Mouse (Mus musculus) kidney, postnatal 0 days (tissue): ENCODE results near the gene Gna14. TPM values are rescaled to one million over a fixed set of nuclear protein-coding genes. Genes with fewer than 3 reads are reported as not detected.

Source experiments
- ATAC-seq: fragments of 200-750 bp; cut with Nextera tagmentation; replicated peaks from 2 replicates; pipeline ENCODE4 v1.8.0; 2017; ENCODE audit warnings: low read depth, moderate number of reproducible peaks, moderate TSS enrichment, moderate library complexity; ENCODE audit not compliant: low FRiP score
- DNase-seq: peaks from one replicate; pipeline ENCODE4 v3.0.0-alpha.2; 2016; ENCODE audit warnings: low spot score
- H3K27ac ChIP-seq: fragments of 300-500 bp; sonication (generic); 2 replicates; pipeline ENCODE4 v1.5.1; 2014; ENCODE audit warnings: mild to moderate bottlenecking
- H3K27me3 ChIP-seq: fragments of 300-500 bp; sonication (generic); 2 replicates; pipeline ENCODE4 v1.6.1; 2014; ENCODE audit warnings: low read length, mixed read lengths; ENCODE audit not compliant: insufficient read depth
- H3K36me3 ChIP-seq: fragments of 300-500 bp; sonication (generic); 2 replicates; pipeline ENCODE4 v1.6.1; 2014; ENCODE audit warnings: low read length, mixed read lengths; ENCODE audit not compliant: insufficient read depth
- H3K4me1 ChIP-seq: fragments of 300-500 bp; sonication (generic); replicated peaks from 2 replicates; pipeline ENCODE4 v1.6.1; 2014; ENCODE audit warnings: antibody characterized with exemption, low read length, mixed read lengths; ENCODE audit not compliant: insufficient read depth
- H3K4me2 ChIP-seq: fragments of 300-500 bp; sonication (generic); 2 replicates; pipeline ENCODE4 v1.6.1; 2014; ENCODE audit warnings: mild to moderate bottlenecking, low read length, moderate library complexity, mixed read lengths
- H3K4me3 ChIP-seq: fragments of 300-500 bp; sonication (generic); replicated peaks from 2 replicates; pipeline ENCODE4 v1.5.1; 2014; ENCODE audit warnings: low read depth, low read length
- H3K9ac ChIP-seq: fragments of 300-500 bp; sonication (generic); 2 replicates; pipeline ENCODE4 v1.6.1; 2014; ENCODE audit warnings: low read depth, low read length
- H3K9me3 ChIP-seq: fragments of 300-500 bp; sonication (generic); replicated peaks from 2 replicates; pipeline ENCODE4 v1.6.1; 2016; ENCODE audit warnings: low read length, inconsistent platforms, mixed read lengths
- CTCF ChIP-seq: IDR thresholded peaks from 2 replicates; pipeline ENCODE4 v1.5.1; 2016; ENCODE audit warnings: antibody characterized with exemption, low read depth, mild to moderate bottlenecking, moderate library complexity
- WGBS: fragments of 180-500 bp; shearing (Covaris S2); extraction: QIAGEN DNeasy Blood & Tissue Kit; methylation state at CpG from one replicate; pipeline ENCODE4 v1.1.7; 2014; 5-methylcytosine and 5-hydroxymethylcytosine counted together
- polyA plus RNA-seq: library from polyadenylated mRNA; unstranded; fragments of >200 nt; fragmentation: Nextera tagmentation; extraction: Ambion mirVana; gene quantifications from 2 replicates; pipeline ENCODE4 v1.2.1, GENCODE M21; 2015

The Gna14 gene
- polyA plus RNA-seq, 1 experiment from 2014 or later, result 9.8 TPM

DNA sequence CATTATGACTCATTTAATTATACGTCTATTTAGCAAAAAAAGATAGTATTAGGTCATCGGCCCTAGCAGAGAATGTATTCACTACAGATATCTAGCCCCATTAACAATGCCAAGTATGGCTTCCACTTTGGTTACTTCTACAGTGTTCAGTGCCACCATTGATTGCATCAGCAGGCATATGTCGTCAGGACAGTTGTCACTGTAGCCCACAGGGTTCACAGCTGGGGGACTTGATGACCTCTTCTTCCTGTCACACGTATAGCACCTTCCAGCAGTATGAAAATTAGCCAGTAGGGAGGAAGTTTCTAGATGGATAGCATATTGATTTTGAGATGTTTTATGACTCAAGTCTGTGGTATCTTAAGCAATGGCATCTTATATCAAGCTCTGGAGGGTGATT lies 78.6 kb downstream of the Gna14 start:
- no peak for TF ChIP-seq CTCF
- no peaks in the 10 kb centered on the region for H3K4me1 ChIP-seq
- no peak overlapping the region for H3K9ac ChIP-seq
- no peak overlapping the region for H3K4me2 ChIP-seq
- DNase-seq (no peak), ATAC-seq (no peak)
- no peaks in the 10 kb centered on the region for H3K9me3 ChIP-seq
- H3K36me3 ChIP-seq, result no peaks in the 10 kb centered on the region
- H3K27ac ChIP-seq, result no peak overlapping the region
- H3K27me3 ChIP-seq, result no peaks in the 10 kb centered on the region
- 67% methylated on average over 4 of the region's 4 CpGs for WGBS
- no peak overlapping the region for H3K4me3 ChIP-seq

DNA sequence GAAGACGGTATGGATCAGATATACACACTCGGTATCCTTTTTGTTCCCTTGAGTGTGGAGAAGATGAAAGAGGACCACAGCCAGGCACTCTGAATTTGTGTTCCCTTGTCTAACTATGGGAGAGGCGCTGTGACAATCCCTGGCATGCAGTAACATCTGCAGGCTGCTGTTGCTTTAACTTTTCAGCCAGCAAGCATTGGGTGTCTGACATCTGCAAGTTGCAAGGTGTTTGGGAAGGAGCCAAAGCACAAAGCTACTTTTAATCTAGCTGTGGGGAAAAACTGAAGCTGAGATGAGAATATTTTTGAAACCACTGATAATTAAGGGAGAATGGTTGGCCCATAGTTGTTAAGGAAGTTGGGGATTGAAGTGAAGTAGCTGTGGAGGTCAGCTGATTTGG lies 83.0 kb downstream of the Gna14 start:
- 76% methylated on average over 3 of the region's 3 CpGs for WGBS

DNA sequence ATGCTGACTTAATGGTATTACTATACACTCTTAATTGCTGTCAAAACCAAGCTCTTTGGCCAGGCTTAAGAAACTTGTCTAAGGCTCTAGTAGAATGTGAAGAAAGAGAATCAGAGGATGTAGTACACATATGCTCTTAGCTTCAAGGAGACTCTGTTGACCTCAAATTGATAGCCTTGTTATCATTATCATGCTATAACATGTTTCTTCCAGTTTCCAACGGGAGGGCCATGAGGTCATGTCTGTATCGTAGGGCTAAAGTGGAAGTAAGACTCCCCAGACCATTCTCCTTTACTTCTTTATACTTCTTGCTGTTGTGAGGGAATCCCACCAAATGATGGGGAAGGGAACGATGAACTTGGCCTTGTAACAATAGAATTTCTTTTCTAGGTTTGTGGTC lies 85.0 kb downstream of the Gna14 start:
- WGBS, result 91% methylated on average over 3 of the region's 3 CpGs
- DNase-seq, result no peak
- Histone ChIP-seq H3K4me3 (no peak overlapping the region), H3K9me3 (no peaks in the 10 kb centered on the region), H3K27me3 (no peaks in the 10 kb centered on the region), H3K9ac (no peak overlapping the region), H3K4me2 (no peak overlapping the region), H3K4me1 (no peaks in the 10 kb centered on the region), H3K27ac (no peak overlapping the region), H3K36me3 (no peaks in the 10 kb centered on the region)
- no peak for ATAC-seq
- no peak for TF ChIP-seq CTCF

More for the DNA sequence above, 83.0 kb downstream of the Gna14 start:
- Histone ChIP-seq H3K36me3 (no peaks in the 10 kb centered on the region), H3K9me3 (no peaks in the 10 kb centered on the region), H3K27me3 (no peaks in the 10 kb centered on the region), H3K27ac (no peak overlapping the region), H3K4me3 (no peak overlapping the region), H3K4me1 (no peaks in the 10 kb centered on the region), H3K9ac (no peak overlapping the region), H3K4me2 (no peak overlapping the region)
- no peak for DNase-seq
- no peak for TF ChIP-seq CTCF
- ATAC-seq, result no peak

DNA sequence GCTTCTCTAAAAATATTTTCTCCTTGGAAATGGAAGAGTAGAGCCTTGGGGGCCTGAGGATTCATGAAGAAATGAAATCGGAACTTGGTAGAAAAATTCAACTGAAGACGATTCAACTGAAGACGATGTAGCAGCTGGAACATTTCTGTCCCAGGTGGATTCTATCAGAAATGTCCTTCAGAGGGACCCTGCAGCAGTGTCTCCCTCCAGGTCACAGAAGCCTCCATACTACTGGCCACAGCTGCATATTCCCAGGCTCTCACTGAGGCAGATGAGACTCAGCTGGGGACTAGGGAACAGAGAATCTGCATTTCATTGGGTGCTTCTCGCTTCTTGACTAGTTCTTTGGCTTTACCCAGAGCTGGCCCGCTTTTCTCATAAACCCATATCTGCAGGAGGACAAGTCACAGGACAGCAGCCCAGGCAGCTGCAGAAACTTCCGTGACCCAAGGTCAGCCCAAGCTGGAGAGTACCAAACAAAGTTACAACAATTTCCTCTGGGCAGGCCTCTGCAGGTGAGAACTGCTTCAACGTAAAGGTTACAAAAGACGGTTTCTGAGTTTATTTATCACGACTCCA lies 90.8 kb downstream of the Gna14 start:
- Histone ChIP-seq H3K27ac (no peak overlapping the region), H3K4me3 (no peak overlapping the region), H3K9ac (no peak overlapping the region), H3K27me3 (no peaks in the 10 kb centered on the region), H3K4me2 (no peak overlapping the region), H3K4me1 (no peaks in the 10 kb centered on the region), H3K9me3 (no peaks in the 10 kb centered on the region), H3K36me3 (no peaks in the 10 kb centered on the region)
- DNase-seq (peak; percentile 54), ATAC-seq (no peak)
- no peak for TF ChIP-seq CTCF
- WGBS, result 58% methylated on average over 9 of the region's 9 CpGs

DNA sequence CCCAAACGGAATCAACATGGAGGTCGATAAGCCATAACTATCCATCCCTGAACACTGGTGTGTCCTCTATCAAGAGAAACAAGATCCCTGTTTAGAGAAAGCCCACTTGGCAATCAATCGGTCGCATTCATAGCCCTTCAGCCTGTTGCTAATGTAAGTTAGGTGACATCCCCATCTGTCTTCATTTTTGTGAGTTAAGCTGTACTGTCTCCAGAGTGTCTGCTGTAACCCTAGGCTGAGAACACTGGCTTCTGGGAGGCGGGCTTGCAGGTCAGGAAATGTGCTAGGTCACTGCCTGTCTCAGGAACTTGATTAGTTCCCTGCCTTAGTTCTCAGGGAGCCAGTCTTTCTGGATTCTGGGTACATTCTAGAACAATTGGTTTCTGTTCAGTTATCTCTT lies 91.5 kb downstream of the Gna14 start:
- no peaks in the 10 kb centered on the region for H3K9me3 ChIP-seq
- no peak overlapping the region for H3K27ac ChIP-seq
- no peak for DNase-seq
- no peak overlapping the region for H3K9ac ChIP-seq
- no peaks in the 10 kb centered on the region for H3K4me1 ChIP-seq
- H3K4me2 ChIP-seq, result no peak overlapping the region
- H3K36me3 ChIP-seq, result no peaks in the 10 kb centered on the region
- H3K27me3 ChIP-seq, result no peaks in the 10 kb centered on the region
- TF ChIP-seq CTCF, result no peak
- no peak for ATAC-seq
- WGBS, result 36% methylated on average over 5 of the region's 5 CpGs
- no peak overlapping the region for H3K4me3 ChIP-seq

GRCm38 (mm10) chr19:16528225-16528828 lies 92.8 kb downstream of the Gna14 start:
- WGBS, result 63% methylated on average over 3 of the region's 3 CpGs
- no peak for TF ChIP-seq CTCF
- H3K4me1 ChIP-seq, result no peaks in the 10 kb centered on the region
- H3K4me2 ChIP-seq, result no peak overlapping the region
- no peak overlapping the region for H3K4me3 ChIP-seq
- H3K9me3 ChIP-seq, result no peaks in the 10 kb centered on the region
- H3K9ac ChIP-seq, result no peak overlapping the region
- H3K27me3 ChIP-seq, result no peaks in the 10 kb centered on the region
- ATAC-seq (no peak), DNase-seq (peak; percentile 34)
- no peak overlapping the region for H3K27ac ChIP-seq
- no peaks in the 10 kb centered on the region for H3K36me3 ChIP-seq

GRCm38 (mm10) chr19:16529293-16529920 lies 93.8 kb downstream of the Gna14 start:
- Histone ChIP-seq H3K27me3 (no peaks in the 10 kb centered on the region), H3K4me2 (no peak overlapping the region), H3K9me3 (no peaks in the 10 kb centered on the region), H3K36me3 (no peaks in the 10 kb centered on the region), H3K9ac (no peak overlapping the region), H3K27ac (no peak overlapping the region), H3K4me1 (no peaks in the 10 kb centered on the region), H3K4me3 (no peak overlapping the region)
- TF ChIP-seq CTCF, result peak; percentile 67
- ATAC-seq (no peak), DNase-seq (no peak)
